Mouse (Mus musculus): ENCODE measurements around the gene Zfp365.

Zfp365 gene

DNA sequence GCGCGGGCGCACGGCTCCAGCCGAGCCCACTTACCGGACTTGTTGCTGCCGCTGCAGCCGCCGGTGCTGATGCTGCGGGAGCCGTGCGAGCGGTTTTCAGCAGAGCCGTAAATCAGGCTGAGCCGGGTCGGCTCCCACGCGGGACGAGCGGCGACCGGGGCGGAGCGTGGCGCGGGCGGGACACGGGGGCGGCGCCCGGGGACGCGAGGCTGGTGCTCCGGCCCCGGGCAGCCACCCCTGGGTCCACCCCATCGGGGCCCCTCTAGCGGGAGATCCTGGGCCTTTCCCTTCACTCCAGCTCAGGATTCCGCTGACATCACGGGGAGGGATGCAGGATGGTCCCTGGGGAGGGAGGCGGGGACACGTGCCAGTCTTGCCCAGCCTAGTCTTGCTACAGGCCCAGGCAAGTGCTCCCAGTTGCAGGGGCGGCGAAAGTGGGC, at the start of gene Zfp365:
TSS of gene Zfp365 (minus strand) at position 326 of the 440 bp plus-strand sequence.
- peak; percentile 93 for DNase-seq (ENCODE audit: low read depth, low spot score)

DNA sequence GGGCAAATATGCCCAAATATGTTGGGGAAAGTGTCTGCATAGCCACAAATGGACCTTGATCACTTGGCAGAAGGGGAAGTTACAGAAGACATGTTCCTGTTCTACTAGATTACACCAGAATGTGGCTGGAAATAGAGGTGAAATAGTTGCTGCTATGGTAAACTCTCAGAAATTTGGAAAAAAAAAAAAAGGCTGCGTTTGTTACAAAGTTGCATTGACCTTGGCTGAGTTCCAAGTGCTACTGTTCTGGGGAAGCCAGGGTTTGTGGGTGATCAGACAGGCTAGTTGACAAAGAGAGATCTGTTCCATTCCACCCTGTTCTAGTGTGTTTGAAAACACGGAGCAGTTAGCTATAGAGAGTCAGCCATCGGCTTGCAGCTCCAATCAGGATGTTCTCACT, 47.5 kb upstream of the Zfp365 start:
- no peak for DNase-seq (ENCODE audit: low read depth, low spot score)

DNA sequence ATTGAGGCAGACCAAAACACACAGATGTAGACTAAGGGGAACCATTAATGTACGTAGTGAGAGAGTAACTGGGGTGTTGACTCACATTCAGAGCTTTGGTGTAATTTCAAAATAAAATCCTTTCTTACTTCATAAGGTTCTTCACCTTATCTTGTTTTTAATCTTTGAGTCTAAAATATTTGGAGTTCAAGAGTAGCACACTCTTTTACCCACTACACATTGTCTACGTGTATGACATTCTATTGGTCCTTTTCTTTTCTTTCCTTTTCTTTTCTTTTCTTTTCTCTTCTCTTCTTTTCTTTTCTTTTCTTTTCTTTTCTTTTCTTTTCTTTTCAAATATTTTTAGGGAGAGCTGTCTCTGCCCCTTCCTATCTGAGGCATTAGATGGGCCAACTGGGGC, 43.5 kb upstream of the Zfp365 start:
- DNase-seq (ENCODE audit: low read depth, low spot score), result no peak

DNA sequence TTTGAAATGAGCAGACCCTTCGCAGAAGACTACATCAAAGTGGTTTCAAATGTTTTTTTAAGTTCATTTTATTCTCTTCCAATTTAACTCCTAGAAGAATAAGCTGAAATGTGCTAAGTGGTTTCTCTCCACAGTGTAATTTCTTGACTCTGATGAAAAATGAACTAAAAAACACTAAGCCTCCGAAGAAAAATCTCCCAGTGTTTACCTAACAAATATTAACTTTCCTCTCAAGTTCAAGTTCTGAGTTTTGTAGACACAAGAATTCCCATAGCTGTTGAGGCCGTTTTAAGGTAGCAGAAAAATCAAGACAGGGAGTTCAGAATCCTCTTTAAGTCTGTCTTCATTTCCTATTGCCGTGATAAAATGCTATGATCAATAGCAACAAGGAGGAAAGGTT, 39.2 kb upstream of the Zfp365 start:
- DNase-seq (ENCODE audit: low read depth, low spot score), result no peak

DNA sequence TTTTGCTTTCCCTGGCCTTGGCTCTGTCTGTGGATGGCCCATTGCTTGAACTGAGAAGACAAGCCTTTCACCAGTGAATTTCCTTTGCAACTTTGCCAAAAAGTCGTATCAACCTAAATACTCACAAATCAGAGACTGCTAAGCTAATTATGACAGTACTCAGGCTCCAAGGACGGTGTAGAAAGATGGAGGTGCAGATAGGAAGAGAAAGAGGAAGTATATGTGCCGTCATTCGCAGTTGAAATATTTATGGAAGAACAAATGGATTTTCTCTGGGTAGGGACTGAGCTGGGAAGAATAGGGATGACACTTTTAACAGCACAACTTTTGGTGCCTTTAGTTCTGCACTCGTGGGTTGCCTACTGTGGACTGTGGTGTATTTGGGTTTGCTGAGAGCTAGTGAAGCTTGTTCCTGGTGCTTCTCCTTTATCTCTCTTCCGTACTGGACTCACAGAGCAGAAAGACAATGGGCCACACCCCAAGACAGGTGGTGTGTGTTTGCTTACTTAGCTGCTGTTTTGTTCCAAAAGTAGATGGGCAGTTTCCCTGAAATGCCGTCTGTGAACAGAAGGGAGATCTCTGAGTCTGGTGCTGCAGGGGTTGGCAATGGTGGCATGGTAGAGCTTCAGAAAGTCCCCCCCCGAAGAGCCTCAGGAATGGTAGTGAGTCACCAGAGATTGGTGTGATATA, 37.7 kb upstream of the Zfp365 start:
- no peak for DNase-seq (ENCODE audit: low read depth, low spot score)

DNA sequence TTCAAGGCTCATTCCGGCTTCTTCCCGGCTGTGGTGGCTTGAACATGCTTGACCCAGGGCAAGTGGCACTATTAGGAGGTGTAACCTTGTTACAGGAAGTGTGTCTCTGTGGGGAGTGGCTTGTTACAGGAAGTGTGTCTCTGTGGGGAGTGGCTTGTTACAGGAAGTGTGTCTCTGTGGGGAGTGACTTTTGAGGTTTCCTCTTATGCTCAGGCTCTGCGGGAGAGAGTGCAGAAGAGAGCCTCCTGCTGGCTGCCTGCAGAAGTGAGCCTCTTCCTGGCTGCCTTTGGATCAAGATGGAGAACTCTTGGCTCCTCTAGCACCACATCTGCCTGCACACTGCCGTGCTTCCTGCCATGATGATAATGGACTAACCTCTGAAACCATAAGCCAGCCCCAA, 31.1 kb upstream of the Zfp365 start:
- no peak for DNase-seq (ENCODE audit: low read depth, low spot score)

DNA sequence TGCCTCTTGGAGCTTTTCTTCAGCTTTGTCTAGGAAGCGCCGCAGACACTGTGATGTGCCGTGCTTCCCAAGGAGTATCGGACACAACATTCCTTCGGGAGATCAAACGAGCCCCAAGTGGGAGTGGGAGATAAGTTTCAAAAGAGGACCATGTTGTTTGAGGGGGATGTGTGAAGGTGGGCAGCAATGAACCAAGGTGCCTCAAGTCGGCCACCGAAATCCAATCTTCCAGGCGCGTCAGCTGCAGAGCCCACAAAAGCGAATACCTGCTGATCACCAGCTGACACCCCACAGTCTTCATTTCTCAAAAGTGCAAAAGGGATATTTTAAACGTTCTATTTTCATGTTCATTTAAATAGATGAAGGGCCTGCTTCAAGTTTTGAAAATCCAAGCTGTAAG, 27.1 kb upstream of the Zfp365 start:
- peak; percentile 45 for DNase-seq (ENCODE audit: low read depth, low spot score)

DNA sequence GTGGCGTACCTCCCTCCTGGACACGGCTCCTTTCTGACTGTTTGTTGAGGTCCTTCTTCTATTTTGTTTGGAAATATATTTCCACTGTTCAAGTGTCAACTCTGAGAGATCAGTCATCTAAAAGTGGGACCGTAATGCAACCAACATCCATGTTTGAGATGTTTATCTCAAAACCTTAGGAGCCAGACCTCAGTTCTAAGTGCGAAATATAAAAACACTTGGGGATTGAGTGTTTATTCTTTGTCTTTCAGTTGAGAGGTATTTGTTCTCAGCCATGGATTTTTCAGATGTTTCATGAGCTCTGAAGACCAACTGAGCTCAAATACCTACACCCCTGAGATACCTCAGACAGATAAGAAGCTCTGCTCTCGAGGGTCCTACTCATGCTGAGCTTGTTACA, 25.3 kb upstream of the Zfp365 start:
- DNase-seq (ENCODE audit: low read depth, low spot score), result no peak

DNA sequence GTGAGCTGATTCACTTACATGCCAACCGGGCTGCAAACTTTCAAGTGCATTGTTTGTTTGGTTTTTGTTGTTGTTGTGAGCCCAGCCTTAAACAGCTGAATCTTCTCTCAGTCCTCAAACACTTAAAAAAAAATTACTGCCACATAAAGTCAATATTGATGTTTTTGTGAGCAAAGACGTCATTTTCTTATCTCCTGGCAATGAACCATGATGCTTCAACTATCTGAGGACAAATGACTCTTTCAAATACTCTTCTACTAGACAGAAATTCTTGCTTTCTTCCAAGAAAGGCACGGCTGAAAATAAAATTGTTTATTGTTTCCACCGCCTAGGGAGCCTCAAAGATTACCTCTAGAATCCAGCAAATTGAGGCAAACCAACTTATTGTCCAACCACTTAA, 24.5 kb upstream of the Zfp365 start:
- no peak for DNase-seq (ENCODE audit: low read depth, low spot score)

DNA sequence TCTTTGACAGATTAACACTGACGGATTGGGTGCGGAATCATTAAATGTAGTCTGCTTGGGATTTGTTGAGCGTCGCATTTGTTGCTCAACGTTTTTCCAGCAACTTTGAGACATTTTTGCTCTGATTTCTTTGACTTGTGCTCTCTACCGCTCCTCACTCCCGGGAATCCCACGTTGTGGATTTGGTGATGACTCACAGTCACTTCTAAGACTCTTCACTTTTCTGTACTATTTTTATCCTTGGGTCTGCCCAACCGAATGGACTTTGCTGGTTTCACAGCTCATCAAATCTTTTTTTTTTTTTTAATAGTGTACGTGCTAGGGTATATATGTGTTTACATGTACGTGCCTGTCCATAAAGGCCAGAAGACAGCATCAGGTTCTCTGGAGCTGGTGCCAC, 20.3 kb upstream of the Zfp365 start:
- DNase-seq (ENCODE audit: low read depth, low spot score), result peak; percentile 80

DNA sequence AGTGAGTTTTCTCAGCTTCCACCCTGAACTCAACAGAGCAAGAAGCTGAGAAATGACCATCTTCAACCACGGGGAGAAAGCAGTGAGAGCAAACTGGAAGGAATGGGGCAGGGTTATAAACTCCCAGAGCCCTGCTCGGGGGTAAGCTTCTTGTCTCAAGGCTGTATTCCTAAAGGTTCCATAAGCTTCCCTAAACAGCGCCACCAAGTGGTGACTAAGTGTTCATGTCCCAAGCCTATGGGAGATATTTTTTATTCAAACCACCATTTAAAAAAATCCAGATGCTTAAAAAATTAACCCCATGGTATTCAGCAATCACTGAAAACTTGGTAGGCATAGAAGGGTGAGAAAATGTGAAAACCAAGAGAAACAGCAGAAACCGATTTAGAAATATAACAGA, 18.9 kb upstream of the Zfp365 start:
- no peak for DNase-seq (ENCODE audit: low read depth, low spot score)

DNA sequence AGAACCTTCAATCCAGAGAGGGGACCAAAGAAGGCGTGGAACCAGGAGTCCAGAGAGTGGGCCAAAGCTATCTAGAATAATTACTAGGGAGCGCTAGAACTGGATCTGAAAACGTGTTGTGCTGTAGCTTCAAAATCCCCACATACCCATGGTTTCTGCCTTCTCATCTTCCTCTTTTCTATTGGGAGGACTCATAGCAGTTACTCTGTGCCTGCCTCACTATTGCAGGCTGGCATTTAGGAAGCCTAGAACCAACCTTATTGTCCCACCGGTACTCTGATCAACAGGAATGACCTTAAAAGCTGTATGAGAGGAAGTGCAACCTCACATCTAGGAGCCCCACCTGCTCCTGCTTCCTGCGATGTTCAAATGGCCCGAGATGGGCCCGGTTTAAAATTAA, 16.1 kb upstream of the Zfp365 start:
- DNase-seq (ENCODE audit: low read depth, low spot score), result no peak

DNA sequence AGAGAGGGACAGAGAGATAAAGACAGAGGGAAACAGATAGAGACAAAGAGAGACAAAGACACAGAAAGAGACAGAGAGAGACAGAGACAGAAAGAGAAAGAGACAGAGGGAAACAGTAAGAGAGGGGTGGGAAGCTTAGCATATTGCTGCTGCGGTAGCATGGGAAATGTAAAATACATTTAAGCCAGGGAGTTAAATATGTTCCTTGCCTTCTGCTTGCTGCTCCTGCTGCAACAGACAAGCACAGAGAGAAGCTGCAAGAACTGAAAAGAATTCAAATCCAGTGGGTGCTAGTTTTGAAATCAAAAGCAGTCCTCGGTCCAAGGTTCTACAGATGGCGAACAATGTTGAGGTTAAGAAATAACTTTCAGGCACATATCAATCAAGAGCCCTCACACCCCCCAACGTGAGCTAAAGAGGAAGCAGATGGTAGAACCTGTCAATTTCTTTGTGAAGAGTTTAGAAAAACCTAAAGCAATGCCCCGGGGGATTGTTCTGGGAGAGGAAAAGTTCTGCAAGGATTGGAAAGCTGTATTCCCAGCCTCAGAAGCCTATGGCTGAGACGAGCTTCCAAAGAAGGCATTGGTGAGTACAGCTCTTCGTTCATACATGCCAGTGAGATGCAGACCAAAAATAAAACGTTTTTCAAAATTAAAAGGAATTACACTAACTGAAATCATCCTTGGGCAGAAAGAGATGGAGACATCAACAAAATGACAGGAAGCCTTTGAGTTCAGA, 15.4 kb upstream of the Zfp365 start:
- DNase-seq (ENCODE audit: low read depth, low spot score), result peak; percentile 55

DNA sequence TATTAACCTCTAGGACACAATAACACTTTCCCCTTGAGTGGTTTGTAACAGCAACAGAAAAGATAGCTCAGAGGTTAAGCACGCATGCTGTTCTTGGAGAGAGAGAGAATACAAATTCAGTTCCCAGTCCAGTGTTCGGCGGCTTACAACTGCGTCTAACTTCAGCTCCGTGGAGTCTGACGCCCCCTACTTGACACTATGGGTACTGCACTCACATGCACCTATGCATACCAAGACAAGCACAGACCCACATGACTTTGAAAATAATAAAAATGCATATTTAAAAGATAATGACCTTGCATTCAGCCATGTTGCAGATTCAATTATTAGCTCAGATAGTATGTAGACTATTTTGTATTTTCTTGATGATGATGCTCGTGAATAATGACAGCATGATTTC, 11.6 kb upstream of the Zfp365 start:
- DNase-seq (ENCODE audit: low read depth, low spot score), result no peak

DNA sequence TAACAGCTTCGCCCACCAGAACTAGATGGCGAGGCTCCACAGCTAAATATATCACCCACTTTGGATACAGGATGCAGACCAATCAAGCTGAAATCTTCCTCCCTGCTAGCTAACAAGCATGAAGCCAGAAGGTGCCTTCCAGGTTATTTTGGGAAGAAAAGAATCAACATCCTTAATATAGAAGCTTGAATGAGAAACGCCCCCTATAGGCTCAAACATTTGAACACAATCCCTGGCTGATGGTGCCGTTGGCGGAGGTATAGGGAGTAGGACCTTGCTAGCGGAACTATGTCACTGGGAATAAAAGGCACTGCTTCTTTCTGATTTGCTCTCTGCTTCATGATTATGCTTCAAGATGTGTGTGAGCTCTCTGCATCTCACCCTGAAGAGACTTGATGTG, 9.3 kb upstream of the Zfp365 start:
- DNase-seq (ENCODE audit: low read depth, low spot score), result peak; percentile 61

DNA sequence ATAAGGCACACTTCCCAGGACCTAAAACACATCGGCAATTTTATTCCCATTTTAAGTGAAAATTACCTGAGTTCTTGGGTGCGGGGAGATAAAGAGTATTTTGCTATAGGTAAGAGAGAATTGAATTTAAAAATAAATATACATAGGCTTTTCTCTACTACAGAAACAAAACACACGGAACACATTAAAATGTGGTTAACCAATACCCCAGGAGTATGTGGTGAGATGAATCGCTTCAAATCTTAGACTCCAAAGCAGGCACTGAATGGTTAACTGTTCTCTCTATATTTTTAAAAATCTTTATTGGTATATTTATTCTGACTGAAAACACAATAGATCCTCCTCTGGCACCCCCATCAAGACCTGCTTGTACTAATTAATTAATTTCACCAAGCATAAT, 7.2 kb upstream of the Zfp365 start:
- DNase-seq (ENCODE audit: low read depth, low spot score), result no peak

DNA sequence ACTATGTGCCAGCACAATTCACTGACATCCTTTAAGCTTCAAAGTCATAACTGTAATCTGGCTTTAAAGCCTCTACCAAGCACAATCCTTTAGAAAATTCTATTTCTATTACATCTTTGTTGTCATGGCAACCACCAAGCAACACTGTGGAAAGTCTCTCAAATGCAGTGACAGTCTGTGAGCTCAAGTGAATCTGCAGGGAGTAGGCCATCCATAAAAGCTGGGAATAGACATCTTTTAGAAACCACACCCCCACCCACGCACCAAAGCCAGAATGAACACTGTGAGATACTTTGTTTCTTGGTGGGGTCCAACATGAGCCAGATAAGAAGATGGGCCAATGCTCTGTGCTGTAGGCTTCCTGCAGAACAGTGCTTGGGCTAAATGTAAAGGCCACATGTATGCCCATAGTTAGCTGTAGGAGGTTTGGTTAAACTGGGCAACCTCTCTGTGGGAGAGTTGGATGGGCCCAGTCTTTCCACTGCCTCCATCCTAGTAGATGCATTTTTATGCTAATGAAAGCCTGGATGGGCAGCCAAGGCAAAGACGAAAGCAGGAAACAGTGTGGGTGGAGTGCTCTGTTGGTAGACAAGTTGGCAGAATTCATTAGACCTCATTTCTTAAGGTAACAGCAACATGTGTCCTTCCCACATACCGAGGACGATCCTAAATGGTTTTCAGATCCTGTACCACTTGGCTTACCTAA, 5.9 kb upstream of the Zfp365 start:
- DNase-seq (ENCODE audit: low read depth, low spot score), result peak; percentile 87

DNA sequence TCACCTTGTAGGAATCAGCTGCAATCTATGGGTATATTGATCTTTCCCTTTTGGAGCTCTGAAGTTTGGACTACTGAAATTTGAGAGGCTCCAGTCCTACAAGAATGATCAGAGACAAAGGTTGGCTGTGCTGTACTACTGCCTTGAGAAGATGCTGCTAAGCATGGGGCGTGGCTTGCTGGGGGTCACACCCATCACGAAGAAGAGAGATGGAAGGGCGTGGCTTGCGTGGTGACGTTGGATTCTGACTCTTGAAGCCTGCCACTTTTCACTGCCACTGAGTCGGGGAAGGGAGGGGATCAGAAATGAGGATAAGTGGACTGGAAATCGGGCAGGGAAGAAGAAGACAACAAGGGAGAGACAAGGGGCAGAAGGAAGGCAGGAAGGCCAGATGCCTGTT, 4.9 kb upstream of the Zfp365 start:
- no peak for DNase-seq (ENCODE audit: low read depth, low spot score)

DNA sequence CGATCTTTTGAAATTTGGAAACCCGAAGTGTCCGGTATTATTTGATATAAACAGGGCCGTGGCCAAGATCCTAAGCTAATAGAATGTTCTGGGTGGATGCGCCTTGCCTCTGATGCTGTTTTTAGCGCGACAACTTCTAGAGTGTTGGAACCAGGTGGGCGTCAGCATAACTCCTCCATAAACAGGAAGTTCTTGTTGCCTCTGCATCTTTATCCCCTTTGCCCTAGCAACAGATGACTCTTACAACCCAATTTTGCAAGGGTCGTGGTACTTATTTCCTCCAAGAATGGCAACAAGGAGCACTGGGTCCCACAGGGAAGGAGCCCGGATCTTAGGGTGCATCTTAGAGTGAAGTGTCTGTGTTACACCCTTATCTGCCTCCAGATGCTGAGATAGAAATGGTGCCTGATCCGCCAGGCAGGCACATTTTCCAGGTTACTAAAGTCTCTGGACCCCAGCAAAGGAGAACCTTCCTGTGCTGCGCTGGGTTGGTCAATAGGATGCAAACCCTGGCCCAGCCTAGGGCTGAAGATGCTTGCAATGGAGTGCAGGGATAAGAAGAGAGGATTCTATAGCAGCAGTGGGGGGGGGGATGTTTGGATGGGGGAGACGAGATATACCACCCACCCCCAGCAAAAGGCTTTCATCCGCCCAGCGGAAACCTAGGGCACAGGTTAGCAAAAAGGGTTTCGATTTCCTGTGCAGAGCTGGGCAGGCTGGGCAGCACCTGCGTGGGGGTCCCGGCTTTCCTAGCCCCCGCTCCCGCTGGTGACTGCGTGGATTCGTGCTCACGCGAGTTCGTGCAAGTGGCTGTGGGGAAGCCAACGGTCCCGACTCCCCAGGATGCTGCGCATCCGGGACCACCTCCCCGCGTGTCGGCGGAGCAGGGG, 770 bp downstream of the Zfp365 start:
- peak; percentile 71 for DNase-seq (ENCODE audit: low read depth, low spot score)

DNA sequence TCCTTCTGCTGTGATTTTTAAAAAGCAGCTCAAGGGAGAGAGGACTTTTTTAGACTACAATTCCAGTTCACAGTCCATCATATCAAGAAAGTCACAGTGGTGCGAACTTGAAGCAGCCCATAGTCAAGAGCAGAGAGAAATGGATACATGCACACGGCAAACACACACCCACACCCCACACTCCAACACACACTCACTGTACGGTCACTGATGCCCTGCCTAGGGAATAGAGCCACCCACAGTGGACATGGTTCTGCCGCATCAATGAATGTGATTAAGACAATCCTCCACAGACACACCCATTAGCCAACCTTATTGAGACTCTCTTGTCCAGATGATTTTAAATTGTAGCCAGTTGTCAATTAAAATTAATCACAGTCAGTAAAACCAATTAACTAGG, 4.5 kb downstream of the Zfp365 start:
- DNase-seq (ENCODE audit: low read depth, low spot score), result no peak

DNA sequence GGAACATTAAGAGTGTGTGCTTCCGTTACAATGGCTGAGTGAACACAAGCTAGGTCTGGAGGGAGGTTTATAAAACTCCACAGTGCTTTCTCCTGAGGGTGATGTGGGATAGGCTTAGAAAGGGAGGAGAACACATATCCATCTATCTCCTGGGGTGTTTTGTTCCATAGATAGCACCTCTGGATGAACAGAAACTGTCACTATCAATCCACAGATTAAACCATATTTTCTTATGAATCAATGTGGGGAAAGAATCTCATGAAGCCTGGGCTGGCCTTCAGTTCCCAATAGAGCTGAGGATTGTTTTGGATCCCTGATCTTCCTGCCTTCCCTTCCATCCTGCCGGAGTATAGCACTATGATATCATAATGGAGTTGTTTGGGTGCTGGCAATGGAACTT, 5.5 kb downstream of the Zfp365 start:
- DNase-seq (ENCODE audit: low read depth, low spot score), result no peak

DNA sequence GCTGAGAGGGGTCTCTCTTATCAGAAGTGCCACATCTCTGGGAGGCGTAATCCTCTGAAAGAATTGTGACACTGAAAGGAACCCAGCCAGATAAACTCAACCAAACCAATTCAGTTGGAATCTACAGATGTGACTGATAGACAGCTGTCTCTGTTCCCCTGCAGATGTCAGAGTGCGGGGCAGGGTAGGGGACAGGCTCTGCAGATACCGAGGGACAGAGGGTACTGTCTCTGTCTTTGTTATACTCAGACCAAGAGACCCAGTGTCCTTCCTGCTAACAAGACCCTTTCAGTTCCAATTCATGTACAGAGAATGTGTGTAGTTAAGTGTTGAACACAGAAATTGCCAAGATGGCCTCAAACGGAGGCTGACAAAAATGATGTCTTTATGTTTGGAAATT, 6.4 kb downstream of the Zfp365 start:
- DNase-seq (ENCODE audit: low read depth, low spot score), result peak; percentile 60

Data from brain, adult 2 months (tissue).